Mouse (Mus musculus): Measurements from ENCODE around the gene Hist1h2bb. TPM values are rescaled to one million over a fixed set of nuclear protein-coding genes. Genes with fewer than 3 reads are reported as not detected.

Gene Hist1h2bb
- polyA plus RNA-seq, 1 experiment: 12.1 TPM

DNA sequence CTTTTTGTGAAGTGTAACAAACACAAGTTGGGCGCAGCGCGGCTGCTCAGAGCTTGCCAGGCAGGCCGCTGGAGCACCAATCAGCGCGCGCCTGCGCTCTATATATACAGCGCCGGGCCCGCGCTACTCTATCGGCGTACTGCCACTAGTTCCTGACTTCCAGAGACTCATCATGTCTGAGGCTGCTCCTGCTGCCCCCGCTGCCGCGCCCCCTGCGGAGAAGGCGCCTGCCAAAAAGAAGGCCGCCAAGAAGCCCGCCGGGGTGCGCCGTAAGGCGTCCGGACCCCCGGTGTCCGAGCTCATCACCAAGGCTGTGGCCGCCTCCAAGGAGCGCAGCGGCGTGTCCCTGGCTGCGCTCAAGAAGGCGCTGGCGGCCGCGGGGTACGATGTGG is 7.9 kb upstream of the Hist1h2bb start, which contains the start of gene Hist1h1c:
Gene Hist1h1c (plus strand): TSS at position 132 of the 392 bp plus-strand sequence.
- Histone ChIP-seq H3K36me3 (ENCODE audit: control insufficient read depth) (peaks cover 5% of the 10 kb centered on the region), H3K4me1 (ENCODE audit: control insufficient read depth) (peaks cover 41% of the 10 kb centered on the region), H3K9me3 (ENCODE audit: control insufficient read depth, low read length) (no peaks in the 10 kb centered on the region), H3K27me3 (ENCODE audit: control insufficient read depth) (no peaks in the 10 kb centered on the region), H3K4me3 (replicated peaks) (peak within 1 kb of the TSS; percentile 71)
- TF ChIP-seq TAL1 (IDR thresholded peaks at IDR 0.05; ENCODE audit: low read length): no peak
- no peak for TF ChIP-seq GATA1 (IDR thresholded peaks at IDR 0.05; ENCODE audit: low read length)

GRCm38 (mm10) chr13:23739069-23739921 is 7.2 kb upstream of the Hist1h2bb start:
- peaks cover 45% of the 10 kb centered on the region for H3K4me1 ChIP-seq (ENCODE audit: control insufficient read depth)
- peak overlapping the region; percentile 71 for H3K4me3 ChIP-seq (replicated peaks)
- peaks cover 5% of the 10 kb centered on the region for H3K36me3 ChIP-seq (ENCODE audit: control insufficient read depth)
- H3K9me3 ChIP-seq (ENCODE audit: control insufficient read depth, low read length): no peaks in the 10 kb centered on the region
- TF ChIP-seq GATA1 (IDR thresholded peaks at IDR 0.05; ENCODE audit: low read length): no peak
- TF ChIP-seq TAL1 (IDR thresholded peaks at IDR 0.05; ENCODE audit: low read length): no peak
- H3K27me3 ChIP-seq (ENCODE audit: control insufficient read depth): no peaks in the 10 kb centered on the region

DNA sequence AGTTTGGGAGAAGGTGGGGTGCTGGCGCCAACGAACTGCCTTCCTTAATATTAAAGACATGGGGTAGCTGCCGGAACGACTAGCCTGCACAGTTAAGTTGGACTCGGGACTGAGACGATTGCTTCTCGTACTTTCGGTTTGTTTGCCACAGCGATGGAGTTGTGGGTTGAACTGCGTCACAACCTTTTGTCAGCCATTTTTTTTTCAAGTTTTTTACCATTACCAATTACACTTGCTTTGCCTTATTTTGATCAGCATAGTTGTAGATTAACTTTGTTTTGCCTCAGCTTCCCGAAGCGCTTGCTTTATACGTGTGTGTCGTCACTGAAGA is 6.6 kb upstream of the Hist1h2bb start:
- H3K4me1 ChIP-seq (ENCODE audit: control insufficient read depth): peaks cover 45% of the 10 kb centered on the region
- H3K9me3 ChIP-seq (ENCODE audit: control insufficient read depth, low read length): no peaks in the 10 kb centered on the region
- no peaks in the 10 kb centered on the region for H3K27me3 ChIP-seq (ENCODE audit: control insufficient read depth)
- TF ChIP-seq TAL1 (IDR thresholded peaks at IDR 0.05; ENCODE audit: low read length) (no peak), GATA1 (IDR thresholded peaks at IDR 0.05; ENCODE audit: low read length) (no peak)
- H3K4me3 ChIP-seq (replicated peaks): peak overlapping the region; percentile 71
- H3K36me3 ChIP-seq (ENCODE audit: control insufficient read depth): peaks cover 5% of the 10 kb centered on the region

DNA sequence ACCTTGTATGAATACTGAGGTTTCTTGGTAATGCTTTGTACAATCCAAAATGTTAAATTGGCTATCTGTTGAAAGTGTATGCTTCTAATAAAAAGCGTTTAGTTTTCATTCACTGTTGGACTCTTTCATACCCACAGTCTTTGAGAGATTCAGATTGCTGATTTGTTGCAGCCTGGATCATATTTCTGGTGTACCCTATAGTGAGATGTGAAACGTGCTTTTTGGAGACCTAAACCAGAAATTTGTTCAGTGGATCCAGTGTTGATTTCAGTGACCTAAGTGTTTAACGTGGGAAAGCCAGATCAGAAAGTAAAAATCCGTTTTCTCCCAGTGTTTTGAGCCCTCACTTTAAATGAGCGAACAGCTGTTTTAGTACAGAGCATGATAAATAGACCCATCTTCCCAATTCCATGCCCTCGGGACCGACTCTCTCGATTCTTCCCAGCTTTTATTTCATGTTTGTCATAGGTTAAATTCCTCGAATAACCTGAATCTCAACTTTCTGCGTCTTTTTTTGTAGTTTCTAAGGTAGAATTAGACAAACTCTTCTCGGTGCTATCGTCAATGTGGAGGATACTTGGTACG is 6.2 kb upstream of the Hist1h2bb start:
- TF ChIP-seq TAL1 (IDR thresholded peaks at IDR 0.05; ENCODE audit: low read length): no peak
- no peak for TF ChIP-seq GATA1 (IDR thresholded peaks at IDR 0.05; ENCODE audit: low read length)
- H3K27me3 ChIP-seq (ENCODE audit: control insufficient read depth): no peaks in the 10 kb centered on the region

GRCm38 (mm10) chr13:23740910-23741309 is 5.6 kb upstream of the Hist1h2bb start:
- Histone ChIP-seq H3K36me3 (ENCODE audit: control insufficient read depth) (peaks cover 5% of the 10 kb centered on the region), H3K9me3 (ENCODE audit: control insufficient read depth, low read length) (no peaks in the 10 kb centered on the region), H3K4me3 (replicated peaks) (peak overlapping the region; percentile 71), H3K27me3 (ENCODE audit: control insufficient read depth) (no peaks in the 10 kb centered on the region), H3K4me1 (ENCODE audit: control insufficient read depth) (peaks cover 47% of the 10 kb centered on the region)
- TF ChIP-seq GATA1 (IDR thresholded peaks at IDR 0.05; ENCODE audit: low read length): no peak
- no peak for TF ChIP-seq TAL1 (IDR thresholded peaks at IDR 0.05; ENCODE audit: low read length)

More for the DNA sequence above, 6.2 kb upstream of the Hist1h2bb start:
- Histone ChIP-seq H3K4me3 (replicated peaks) (peak overlapping the region; percentile 71), H3K4me1 (ENCODE audit: control insufficient read depth) (peaks cover 45% of the 10 kb centered on the region), H3K9me3 (ENCODE audit: control insufficient read depth, low read length) (no peaks in the 10 kb centered on the region), H3K36me3 (ENCODE audit: control insufficient read depth) (peaks cover 5% of the 10 kb centered on the region)

GRCm38 (mm10) chr13:23742007-23742406 is 4.5 kb upstream of the Hist1h2bb start:
- peaks cover 50% of the 10 kb centered on the region for H3K4me1 ChIP-seq (ENCODE audit: control insufficient read depth)
- no peaks in the 10 kb centered on the region for H3K9me3 ChIP-seq (ENCODE audit: control insufficient read depth, low read length)
- H3K4me3 ChIP-seq (replicated peaks): peak overlapping the region; percentile 71
- H3K36me3 ChIP-seq (ENCODE audit: control insufficient read depth): peaks cover 5% of the 10 kb centered on the region
- H3K27me3 ChIP-seq (ENCODE audit: control insufficient read depth): no peaks in the 10 kb centered on the region
- TF ChIP-seq GATA1 (IDR thresholded peaks at IDR 0.05; ENCODE audit: low read length) (no peak), TAL1 (IDR thresholded peaks at IDR 0.05; ENCODE audit: low read length) (no peak)

DNA sequence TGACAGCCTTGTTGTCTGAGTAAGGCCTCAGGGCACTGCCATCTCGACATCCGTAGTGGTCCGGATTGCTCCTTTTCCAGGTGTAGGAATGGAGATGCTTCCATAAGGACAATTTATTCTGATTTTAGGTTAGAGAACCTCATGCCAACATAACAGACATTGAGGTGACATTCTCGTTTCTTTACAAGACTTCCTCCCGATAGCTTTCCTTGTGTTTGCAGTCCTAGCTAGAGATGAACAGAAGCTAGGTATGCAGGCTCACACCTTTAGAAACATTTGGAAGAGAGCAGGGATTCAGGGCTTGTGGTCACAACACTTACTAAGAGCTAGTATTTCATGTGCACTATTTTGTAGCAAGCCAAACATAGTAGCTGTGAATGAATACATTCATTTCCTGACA is 3.3 kb upstream of the Hist1h2bb start:
- Histone ChIP-seq H3K36me3 (ENCODE audit: control insufficient read depth) (peaks cover 5% of the 10 kb centered on the region), H3K27me3 (ENCODE audit: control insufficient read depth) (no peaks in the 10 kb centered on the region), H3K9me3 (ENCODE audit: control insufficient read depth, low read length) (no peaks in the 10 kb centered on the region), H3K4me3 (replicated peaks) (peak overlapping the region; percentile 68), H3K4me1 (ENCODE audit: control insufficient read depth) (peaks cover 50% of the 10 kb centered on the region)
- TF ChIP-seq GATA1 (IDR thresholded peaks at IDR 0.05; ENCODE audit: low read length): no peak
- no peak for TF ChIP-seq TAL1 (IDR thresholded peaks at IDR 0.05; ENCODE audit: low read length)

DNA sequence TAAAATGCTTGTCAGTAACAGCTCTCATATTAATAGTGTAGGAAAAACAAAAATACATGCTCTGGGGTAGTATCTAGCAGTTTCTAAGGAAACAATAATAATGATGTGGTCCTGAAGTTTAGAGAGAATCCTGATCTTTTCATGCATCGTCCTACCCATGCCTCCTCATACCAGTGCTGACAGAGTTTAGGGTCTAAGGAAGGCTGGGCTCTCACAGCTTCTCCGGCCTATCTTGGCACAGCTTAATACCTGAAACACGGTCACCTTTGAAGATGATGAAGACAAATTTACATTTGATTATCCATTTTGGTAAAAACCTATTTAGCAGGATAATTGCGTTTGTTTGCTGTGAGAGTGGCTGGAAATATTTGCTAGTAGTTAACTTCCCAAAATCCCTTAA is 2.6 kb upstream of the Hist1h2bb start:
- peak overlapping the region; percentile 68 for H3K4me3 ChIP-seq (replicated peaks)
- peaks cover 57% of the 10 kb centered on the region for H3K4me1 ChIP-seq (ENCODE audit: control insufficient read depth)
- H3K9me3 ChIP-seq (ENCODE audit: control insufficient read depth, low read length): no peaks in the 10 kb centered on the region
- peaks cover 5% of the 10 kb centered on the region for H3K36me3 ChIP-seq (ENCODE audit: control insufficient read depth)
- H3K27me3 ChIP-seq (ENCODE audit: control insufficient read depth): no peaks in the 10 kb centered on the region
- TF ChIP-seq TAL1 (IDR thresholded peaks at IDR 0.05; ENCODE audit: low read length): no peak

All from erythroblast, embryonic 14.5 days (primary cell).